Mouse (Mus musculus) cerebellum, adult 9-11 months (tissue): ENCODE data around the gene Tbc1d5.
"Not testable (repeated sequence)": the region's sequence is repeated elsewhere in the genome, so short reads cannot be mapped to it uniquely, and the experiment has no call there.

ENCODE experiments used
- DNase-seq: peaks from one replicate; pipeline ENCODE4 v3.0.0; 2022

Tbc1d5 gene

DNA sequence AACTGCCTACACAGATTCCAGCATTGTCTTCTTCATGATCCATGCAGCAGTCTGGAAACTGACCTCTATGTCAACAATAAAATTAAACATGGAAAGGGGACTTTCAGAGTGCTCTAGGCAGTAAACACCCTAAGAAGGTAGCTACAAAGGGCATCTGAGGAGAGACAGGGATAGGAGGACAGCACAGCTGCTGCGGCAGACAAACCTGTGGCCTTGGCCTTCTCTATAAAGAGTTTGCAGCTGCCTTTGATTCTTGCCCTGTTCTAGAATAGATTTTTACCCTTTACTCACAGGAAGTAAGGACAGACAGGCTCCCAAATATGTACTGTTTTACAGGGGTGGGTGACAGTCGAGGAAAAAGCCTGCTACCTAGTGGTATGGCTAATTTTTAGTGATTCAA lies 440.7 kb downstream of the Tbc1d5 start:
- no peak for DNase-seq

DNA sequence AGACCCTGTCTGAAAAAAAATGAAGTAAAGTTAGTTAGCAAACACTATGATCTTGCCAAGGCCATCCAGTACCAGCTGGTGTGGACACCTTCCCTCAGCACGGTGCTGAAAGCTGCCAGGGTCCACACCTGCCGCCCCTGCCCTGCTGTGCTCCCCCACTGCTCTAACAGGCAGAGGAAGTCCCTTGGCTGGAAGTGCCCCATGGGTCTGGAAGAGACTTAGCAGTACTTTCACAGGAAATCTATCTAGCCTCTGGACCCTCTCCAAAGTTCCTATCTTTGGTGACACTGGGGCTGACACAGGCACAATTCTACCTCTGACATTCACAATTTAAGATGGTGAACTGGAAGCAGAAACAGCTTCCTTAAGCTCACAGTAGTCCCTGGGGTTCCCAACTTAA lies 442.1 kb downstream of the Tbc1d5 start:
- DNase-seq, result peak; percentile 30

DNA sequence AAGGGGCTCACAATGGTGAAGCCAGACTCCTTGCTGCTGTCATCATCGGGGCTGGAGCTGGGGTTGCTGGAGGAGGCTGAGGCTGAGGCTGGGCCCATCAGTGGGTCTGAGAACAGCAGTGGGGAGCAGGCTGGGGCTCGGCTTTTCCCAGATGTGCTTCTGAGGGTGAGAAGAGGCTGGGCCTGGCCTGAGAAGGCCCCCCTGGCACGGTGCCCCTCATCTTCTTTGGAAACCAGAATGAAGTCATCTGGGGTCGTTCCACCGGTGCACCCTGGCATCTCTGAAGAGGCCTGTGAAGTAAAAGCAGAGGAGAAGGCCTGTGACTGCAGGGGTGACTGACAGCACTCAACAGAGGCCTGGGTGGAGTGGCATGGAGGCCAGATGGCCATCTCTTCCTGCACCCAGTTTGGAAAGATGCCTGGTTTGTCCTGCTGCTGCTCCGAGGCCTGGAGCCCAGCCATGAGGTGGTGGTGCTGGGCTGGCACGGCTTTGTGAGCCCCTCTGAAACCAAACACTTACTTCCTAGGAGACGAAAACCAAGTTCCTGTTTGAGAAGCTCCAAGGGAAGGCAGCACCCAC lies 443.1 kb downstream of the Tbc1d5 start:
- peak; percentile 49 for DNase-seq

DNA sequence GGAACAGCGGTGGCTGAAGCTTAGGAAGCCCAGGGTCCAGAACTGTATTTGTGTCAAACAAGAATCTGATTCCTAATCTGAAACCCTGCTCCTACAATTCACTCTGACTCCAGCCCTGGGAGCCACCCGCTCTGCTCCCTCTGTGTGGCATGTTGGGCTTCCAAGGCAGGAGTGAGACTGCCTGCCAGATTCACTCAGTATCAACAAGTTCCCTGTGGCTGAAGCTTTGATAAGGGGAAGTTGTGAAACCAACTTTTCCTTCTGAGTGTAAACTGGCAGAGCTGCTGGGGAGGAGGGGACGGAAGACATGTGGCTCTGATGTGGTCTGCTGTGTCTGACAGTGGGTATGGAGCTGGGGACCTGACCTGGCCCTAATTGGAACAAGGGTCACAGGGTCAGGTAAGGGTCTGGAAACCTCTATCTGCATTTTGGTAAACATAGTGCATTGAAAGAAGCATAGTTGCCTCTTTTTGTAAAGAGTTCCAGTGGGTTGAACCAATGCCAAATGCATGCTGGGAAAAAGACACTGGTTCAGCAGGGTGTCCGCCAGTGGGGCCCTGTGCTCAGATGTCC lies 443.7 kb downstream of the Tbc1d5 start:
- DNase-seq, result no peak

DNA sequence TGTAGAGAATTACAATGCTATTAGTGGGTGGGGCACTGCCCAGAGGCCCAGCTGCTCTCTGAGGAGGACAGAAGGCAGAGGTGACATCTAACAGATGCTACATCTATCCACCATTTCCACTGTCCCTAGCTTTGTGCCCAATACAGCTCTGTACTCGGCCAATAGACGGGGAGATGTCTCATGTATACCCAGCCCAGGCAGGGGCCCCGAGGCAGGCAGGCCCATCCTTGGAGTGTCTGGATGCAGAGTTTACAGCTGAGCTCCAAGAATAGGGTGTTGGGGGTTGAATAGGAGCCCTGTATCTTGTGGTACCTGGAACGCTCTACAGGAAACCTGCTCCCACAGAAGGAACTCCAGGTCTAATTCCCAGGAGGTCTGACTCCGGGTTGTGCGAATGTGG lies 444.4 kb downstream of the Tbc1d5 start:
- no peak for DNase-seq

DNA sequence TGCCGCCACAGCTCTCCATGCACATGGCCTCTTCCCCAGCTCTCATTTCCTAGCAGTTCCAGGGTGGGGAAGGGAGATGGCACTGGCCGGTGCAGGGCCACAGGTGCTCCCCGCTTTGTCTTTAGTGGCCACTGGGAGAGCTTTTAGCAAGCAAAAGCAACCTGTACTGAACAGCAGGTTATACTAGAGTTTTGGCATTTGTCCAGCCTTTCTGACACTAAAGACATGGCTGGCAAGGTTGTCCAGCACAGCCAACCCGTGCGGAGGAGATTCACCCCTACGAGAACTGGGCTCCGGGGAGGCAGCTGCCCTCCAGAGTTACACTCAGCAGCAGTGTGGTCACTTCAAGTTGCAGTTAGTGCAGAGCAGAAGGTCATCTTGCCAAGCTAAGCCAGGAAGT lies 445.8 kb downstream of the Tbc1d5 start:
- peak; percentile 36 for DNase-seq

DNA sequence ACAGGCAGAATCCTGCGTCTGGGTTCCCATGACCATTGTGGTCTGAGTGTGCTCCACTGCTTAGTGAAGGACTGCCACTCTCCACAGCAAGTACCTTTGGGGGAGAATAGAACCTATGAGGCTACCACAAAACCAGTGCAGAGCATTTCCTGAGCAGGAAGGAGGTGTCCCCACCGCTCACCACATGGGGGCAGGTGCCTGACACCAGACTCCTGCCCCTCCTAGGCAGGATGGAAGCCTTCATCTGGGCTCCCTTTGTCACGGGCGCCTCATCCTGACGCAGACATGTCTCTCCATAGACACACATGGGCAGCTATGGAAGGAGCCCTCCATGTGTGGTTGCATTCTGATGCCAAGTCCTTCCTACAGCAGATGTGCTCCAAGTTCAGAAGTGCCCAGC lies 447.3 kb downstream of the Tbc1d5 start:
- no peak for DNase-seq

DNA sequence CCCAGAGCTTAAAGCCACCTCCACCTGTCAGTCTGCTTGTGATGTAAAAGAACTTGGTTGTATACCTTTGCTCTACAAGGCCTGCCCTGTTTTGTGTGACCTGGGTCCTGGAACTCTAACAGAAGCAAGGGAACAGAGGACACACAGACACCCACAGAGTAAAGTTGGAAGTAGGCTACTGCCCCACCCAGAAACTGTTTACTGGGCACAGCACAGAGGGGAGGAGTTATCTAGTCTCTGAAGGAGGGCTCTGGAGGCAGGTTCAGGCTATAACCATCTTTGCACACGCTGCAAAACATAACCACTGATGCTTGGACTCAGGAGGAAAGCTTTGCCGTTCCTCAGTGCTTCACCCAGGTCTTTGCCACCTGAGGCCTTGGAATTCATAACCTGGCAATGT lies 448.3 kb downstream of the Tbc1d5 start:
- no peak for DNase-seq

DNA sequence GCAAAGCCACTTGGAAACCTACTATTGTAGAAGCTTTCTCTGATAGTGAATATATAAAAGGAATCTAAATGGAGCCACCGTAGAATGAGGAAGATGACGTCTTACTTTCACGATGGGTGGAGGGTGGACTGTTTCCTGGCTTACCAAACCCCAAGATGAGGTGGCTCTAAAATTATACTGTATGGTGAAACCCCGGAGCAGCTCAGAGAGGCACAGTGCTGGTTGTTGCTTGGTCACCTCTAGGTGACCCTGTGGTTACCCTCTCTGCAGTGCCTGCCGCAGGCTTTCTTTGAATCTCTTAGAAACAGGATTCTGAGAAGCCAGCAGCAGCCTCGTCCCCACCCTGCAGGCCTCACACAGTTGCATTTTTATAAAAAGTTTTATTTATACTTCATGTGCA lies 449.6 kb downstream of the Tbc1d5 start:
- DNase-seq, result no peak

DNA sequence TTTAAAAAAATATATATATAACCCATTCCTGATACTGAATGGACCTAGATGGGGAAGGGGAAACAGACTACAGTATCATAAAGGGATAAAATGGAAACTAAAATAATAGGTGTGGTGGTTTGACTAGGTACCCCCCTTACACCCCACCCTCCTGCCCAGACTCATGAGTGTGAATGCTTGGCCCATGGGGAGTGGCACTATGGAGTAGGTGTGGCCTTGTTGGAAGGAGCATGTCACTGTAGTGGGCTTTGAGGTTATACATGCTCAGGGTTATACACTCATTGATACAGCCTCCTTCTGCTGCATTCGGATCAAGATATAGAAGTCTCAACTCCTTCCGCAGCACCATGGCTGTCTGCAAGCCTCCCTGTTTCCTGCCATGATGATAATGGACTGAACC lies 450.1 kb downstream of the Tbc1d5 start:
- no peak for DNase-seq

DNA sequence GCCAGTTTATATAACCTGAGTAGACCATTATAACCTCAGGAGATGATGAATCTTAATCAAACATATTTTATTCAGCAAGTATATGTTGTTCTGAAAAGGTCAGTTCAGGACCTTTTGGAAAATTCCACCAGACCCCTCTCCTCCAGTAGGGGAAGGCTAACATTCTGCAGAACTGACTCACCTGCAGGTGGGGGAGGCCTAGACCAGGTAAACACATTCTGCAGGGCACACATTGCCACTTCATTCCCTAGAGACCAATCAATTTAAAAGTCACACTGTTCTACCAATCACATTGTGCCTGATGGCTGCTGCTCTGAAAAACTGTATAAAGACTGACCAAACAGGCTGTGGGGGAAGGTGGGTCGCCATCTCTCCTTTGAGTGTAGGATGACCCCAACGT lies 452.9 kb downstream of the Tbc1d5 start:
- no peak for DNase-seq

DNA sequence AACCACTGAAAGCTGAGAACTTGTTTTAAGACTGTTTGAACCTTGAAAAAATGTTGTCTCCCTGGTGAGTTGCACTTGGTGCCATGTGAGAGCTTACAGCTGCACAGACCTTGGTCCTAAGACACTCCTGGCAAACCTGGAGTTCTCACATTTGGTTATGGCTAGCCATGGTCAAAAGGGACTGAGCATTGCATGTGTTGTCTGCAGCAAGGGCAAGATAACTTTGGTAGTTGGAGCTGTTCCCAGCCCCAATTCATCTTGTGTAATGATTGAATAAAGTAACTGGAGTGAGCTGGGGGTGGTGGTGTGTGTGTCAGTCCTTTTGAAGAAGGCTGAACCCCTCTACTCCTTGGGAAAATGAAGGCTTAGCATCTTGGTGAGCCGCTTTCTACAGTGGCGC lies 454.8 kb downstream of the Tbc1d5 start:
- DNase-seq, result no peak

DNA sequence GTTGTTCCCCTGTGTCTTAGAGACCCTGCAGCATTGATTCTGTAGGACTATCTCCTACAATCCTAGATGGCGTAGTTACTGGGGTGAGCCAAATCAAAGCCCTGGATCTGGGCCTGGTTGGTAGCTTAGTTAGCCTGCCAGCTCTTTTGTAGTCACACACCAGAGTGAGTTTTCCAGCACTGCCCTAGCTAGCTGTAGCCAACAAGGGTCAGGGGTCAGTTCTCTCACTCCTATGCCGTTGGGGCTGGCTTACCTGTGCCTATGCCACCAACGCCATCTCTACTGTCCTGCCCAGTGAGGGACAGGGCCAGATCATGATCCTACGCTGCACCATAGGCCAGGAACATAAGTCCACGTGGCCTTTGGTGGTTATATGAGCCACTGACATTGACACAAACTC lies 461.6 kb downstream of the Tbc1d5 start:
- no peak for DNase-seq

DNA sequence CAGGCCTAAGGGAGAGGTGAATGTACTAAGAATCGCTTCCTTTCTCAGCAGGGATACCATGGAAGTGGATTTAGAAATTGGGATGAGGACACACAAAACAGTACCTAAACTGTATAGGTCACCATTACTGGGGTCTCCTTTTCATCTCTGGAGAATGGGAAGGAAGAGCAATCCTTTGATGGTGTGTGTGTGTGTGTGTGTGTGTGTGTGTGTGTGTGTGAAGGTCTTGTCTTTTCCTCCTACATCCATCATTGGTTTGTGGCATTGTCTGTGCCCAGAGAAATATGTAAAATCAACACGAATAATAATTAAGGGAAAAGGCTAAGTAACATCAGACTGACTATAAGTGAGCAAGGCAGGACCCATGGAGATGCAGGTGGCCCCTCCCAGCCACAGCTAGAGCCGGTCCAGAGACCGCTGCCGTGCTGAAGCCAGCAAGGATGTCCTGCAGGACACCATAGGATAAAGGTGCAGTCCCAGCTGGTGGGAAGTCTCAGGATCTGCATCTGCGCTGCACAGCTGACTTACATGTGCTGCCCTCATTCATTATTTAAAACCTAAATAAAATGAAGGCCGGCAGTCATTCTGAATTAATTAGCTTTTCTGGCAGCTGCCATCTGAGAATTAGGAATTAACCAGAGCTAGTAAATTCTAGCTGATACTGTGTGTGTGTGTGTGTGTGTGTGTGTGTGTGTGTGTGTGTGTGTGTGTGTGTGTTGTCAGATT lies 468.5 kb downstream of the Tbc1d5 start:
- no peak for DNase-seq

DNA sequence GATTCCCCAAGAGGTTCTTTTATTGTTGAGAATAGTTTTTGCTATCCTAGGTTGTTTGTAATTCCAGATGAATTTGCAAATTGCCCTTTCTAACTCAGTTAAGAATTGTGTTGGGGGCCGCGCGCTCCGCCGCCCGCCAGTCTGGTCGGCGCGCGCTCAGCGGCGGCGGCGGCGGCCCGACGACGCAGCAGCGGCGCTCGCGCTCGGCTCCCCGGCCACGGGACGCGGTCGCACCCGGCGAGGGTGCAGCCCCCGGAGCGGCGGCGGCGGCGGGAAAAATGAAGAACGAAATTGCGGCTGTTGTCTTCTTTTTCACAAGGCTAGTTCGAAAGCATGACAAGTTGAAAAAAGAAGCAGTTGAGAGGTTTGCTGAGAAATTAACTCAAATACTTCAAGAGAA lies 480.7 kb downstream of the Tbc1d5 start:
- DNase-seq, result not testable (repeated sequence)

DNA sequence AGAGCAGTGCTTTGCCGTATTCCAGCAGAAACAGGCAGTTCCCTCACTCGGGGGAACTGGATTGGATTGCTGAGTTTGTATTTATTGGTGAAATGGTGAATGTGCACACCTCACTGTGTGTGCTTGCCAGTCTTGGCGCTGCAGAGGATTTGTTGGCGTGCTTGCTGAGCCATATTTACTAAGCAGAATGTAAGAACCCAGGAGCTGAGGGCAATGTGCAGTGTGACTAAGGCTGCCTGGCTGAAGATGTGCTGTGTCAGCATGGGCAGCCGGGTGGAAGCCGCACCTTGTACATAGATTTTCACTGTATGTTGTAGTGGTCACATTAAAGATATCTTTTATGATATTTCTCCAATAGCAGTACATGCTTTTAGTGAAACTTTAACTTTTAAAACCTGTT lies 491.0 kb downstream of the Tbc1d5 start:
- DNase-seq, result peak; percentile 84

DNA sequence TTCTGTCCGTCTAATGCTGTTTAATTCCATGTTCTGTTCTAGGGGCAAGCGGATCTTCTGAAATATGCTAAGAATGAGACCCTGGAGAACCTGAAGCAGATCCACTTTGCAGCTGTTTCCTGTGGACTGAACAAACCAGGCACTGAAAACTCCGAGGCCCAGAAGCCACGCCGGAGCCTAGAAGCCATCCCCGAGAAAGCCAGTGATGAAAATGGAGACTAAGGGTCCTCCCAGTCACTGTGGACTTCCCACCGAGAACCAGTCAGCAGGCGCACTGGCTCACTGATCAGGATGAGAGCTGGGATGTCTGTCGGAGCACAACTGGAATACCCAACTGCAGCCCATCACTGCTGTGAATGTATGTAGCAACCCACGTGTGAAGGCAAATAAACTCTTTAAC lies 491.5 kb downstream of the Tbc1d5 start:
- DNase-seq, result no peak

DNA sequence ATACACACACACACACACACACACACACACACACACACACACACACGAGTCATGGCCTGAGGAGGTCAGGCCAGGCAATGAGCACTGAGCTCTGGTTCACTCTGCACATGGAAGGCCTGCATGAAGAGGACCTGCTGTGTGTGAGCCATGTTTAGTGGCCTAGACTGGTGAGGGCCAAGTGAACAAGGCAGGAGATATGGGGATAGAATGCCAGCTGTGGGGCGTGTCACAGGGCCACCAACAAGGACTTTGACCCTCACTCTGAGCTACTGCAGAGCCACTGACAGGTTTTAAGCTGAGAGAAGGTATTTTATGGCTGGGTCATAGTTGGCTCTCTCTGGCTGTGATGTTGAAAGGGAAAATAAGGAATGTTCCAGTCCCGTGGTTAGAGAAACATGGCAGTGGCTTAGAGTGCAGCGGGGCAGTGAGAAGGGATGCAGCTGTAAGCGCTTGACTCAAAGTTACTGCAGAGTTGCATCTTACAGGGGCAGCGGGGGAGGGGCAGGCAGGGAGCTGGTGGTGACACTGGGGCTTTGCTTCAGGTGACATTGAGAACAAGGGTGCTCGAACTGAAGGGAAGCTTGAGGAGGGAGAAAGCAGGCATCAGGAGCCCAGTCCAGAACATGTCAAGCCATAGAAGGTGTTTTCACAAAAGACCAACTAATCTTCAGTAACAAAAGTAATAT lies 494.0 kb downstream of the Tbc1d5 start:
- no peak for DNase-seq
